ENCODE assay signal across 27 mouse cellular contexts in genomic region chr15:100245951-100246350, GRCm38 (mm10). TPM values are rescaled to one million over a fixed set of nuclear protein-coding genes. Genes with fewer than 3 reads are reported as not detected.
DNase-seq lines count a peak whose midpoint lies in the region; ATAC-seq and TF ChIP-seq lines count a peak whose summit lies in the region.
"Had no signal": no experiment of that assay in that cellular context is flagged by ENCODE, and none has a peak within 500 bp of the region (broad histone marks: within the 10 kb centered on the region; RNA-seq: fewer than 3 reads in every experiment).

No protein-coding gene starts in this region.

- no peak overlapping the region for H3K4me2 ChIP-seq in midbrain, embryonic 15.5 days
- H3K4me2 ChIP-seq: embryonic facial prominence, embryonic 12.5 days; forebrain, embryonic 12.5 days; heart, embryonic 15.5 days; hindbrain, embryonic 14.5 days; intestine, embryonic 15.5 days had no signal

- WGBS in lung, adult 2 months = 94% methylated on average over 7 of the region's 7 CpGs
- WGBS in midbrain, embryonic 15.5 days = 96% methylated on average over 7 of the region's 7 CpGs

- ATAC-seq in midbrain, embryonic 15.5 days (replicated peaks) = no peak
- ATAC-seq: forebrain, postnatal 0 days; intestine, embryonic 15.5 days had no signal

- no peaks in the 10 kb centered on the region for H3K4me1 ChIP-seq in lung, adult 2 months (ENCODE audit: control insufficient read depth, insufficient read depth, low read length)
- peaks cover 9% of the 10 kb centered on the region for H3K4me1 ChIP-seq in embryonic fibroblast, embryonic 13.5 days (ENCODE audit: control insufficient read depth, insufficient read depth, low read length)
- H3K4me1 ChIP-seq in midbrain, embryonic 15.5 days = no peaks in the 10 kb centered on the region
- H3K4me1 ChIP-seq: embryonic facial prominence, embryonic 12.5 days; forebrain, embryonic 12.5 days; heart, embryonic 10.5 days; heart, embryonic 15.5 days; intestine, embryonic 15.5 days had no signal

- peaks cover 24% of the 10 kb centered on the region; the same call in 1 of the 2 replicates for H3K36me3 ChIP-seq in midbrain, embryonic 15.5 days (replicated peaks)

- DNase-seq in adrenal gland, adult 2 months = peak; percentile 63
- no peak for DNase-seq in adrenal gland, adult 18-20 months (ENCODE audit: low spot score in 2 of 2)
- peak; percentile 27 for DNase-seq in lung, postnatal 36 days
- no peak for DNase-seq in lung, adult 2 months
- DNase-seq in gastrocnemius, adult 8-10 months (ENCODE audit: low spot score in 2 of 2) = no peak
- DNase-seq: cerebellum, adult 11 months; cerebellum, adult 8-10 months; cerebellum, postnatal 14 days; embryo, embryonic 11 days; forebrain, postnatal 0 days; gastrocnemius, postnatal 36 days; heart, adult 18-20 months; heart, postnatal 14 days; kidney, adult 18-20 months had no signal

- H3K27me3 ChIP-seq in midbrain, embryonic 15.5 days (replicated peaks) = no peaks in the 10 kb centered on the region
- H3K27me3 ChIP-seq: embryonic facial prominence, embryonic 12.5 days; forebrain, embryonic 12.5 days; heart, embryonic 15.5 days; intestine, embryonic 15.5 days had no signal

- TF ChIP-seq POLR2A in lung, adult 2 months (IDR thresholded peaks at IDR 0.05; ENCODE audit: borderline replicate concordance, extremely low read depth, low read depth, low read length) = no peak
- no peak for TF ChIP-seq POLR2A in embryonic fibroblast, embryonic 13.5 days (IDR thresholded peaks at IDR 0.05; ENCODE audit: low read depth, low read length)

- no peak for TF ChIP-seq CTCF in lung, adult 2 months (IDR thresholded peaks at IDR 0.05; ENCODE audit: insufficient read depth, low read length)
- no peak for TF ChIP-seq CTCF in embryonic fibroblast, embryonic 13.5 days (IDR thresholded peaks at IDR 0.05; ENCODE audit: borderline replicate concordance, insufficient read depth, low read length)

- H3K4me3 ChIP-seq in lung, adult 2 months (replicated peaks; ENCODE audit: extremely low read depth, low read depth, low read length) = no peak overlapping the region
- H3K4me3 ChIP-seq in embryonic fibroblast, embryonic 13.5 days (ENCODE audit: insufficient read depth, low read length) = no peak overlapping the region
- no peak overlapping the region for H3K4me3 ChIP-seq in midbrain, embryonic 15.5 days
- H3K4me3 ChIP-seq: embryonic facial prominence, embryonic 12.5 days; forebrain, embryonic 12.5 days; heart, embryonic 10.5 days; heart, embryonic 15.5 days; intestine, embryonic 15.5 days had no signal

- H3K9ac ChIP-seq in midbrain, embryonic 15.5 days = no peak overlapping the region
- H3K9ac ChIP-seq: embryonic facial prominence, embryonic 12.5 days; forebrain, embryonic 12.5 days; forebrain, postnatal 0 days; heart, embryonic 15.5 days; hindbrain, embryonic 14.5 days; intestine, embryonic 15.5 days had no signal

- H3K27ac ChIP-seq in embryonic fibroblast, embryonic 13.5 days (ENCODE audit: insufficient read depth, low read length) = peak overlapping the region; percentile 14; the same call in 1 of the 2 replicates
- H3K27ac ChIP-seq in midbrain, embryonic 15.5 days = no peak overlapping the region
- H3K27ac ChIP-seq: embryonic facial prominence, embryonic 12.5 days; forebrain, embryonic 12.5 days; heart, embryonic 10.5 days; heart, embryonic 15.5 days; hindbrain, embryonic 14.5 days; intestine, embryonic 15.5 days had no signal

- no peaks in the 10 kb centered on the region for H3K9me3 ChIP-seq in midbrain, embryonic 15.5 days
- H3K9me3 ChIP-seq: embryonic facial prominence, embryonic 12.5 days; forebrain, embryonic 12.5 days; heart, embryonic 10.5 days; heart, embryonic 15.5 days; intestine, embryonic 15.5 days had no signal

RNA-seq across cellular contexts. Expression of gene Atf1, which starts 18.3 kb away (rescaled TPM):
- total RNA-seq in adrenal gland, adult 2 months (2021) = 10 to 100 TPM; 51.9 to 88.4 TPM
- polyA plus RNA-seq in adrenal gland, adult 2 months (2012; rRNA removed) = 43.6 and 61.8 TPM in 2 replicates
- 10 to 100 TPM; 59.2 to 62.5 TPM for total RNA-seq in adrenal gland, adult 18-20 months (2021)
- polyA plus RNA-seq in lung, adult 2 months (2012; rRNA removed) = 40.8 and 45.7 TPM in 2 replicates
- polyA plus RNA-seq in embryonic fibroblast, embryonic 13.5 days (2011; ENCODE audit: insufficient read length, low read depth, missing spikeins) = 62.5 and 68.0 TPM in 2 replicates
- 10 to 100 TPM; 48.3 to 65.5 (median 60.5) TPM for total RNA-seq in gastrocnemius, adult 8-10 months (2022)
- 16.0 TPM in 2 replicates for polyA plus RNA-seq in midbrain, embryonic 15.5 days (2015; fragmentation: Nextera tagmentation; extraction: Ambion mirVana)

RNA-seq across cellular contexts. Expression of gene Tmprss12, which starts 34.7 kb away (rescaled TPM):
- not detected for total RNA-seq in adrenal gland, adult 2 months (2021)
- not detected in 2 replicates for polyA plus RNA-seq in adrenal gland, adult 2 months (2012; rRNA removed)
- total RNA-seq in adrenal gland, adult 18-20 months (2021) = not detected
- not detected in 2 replicates for polyA plus RNA-seq in lung, adult 2 months (2012; rRNA removed)
- not detected in 2 replicates for polyA plus RNA-seq in embryonic fibroblast, embryonic 13.5 days (2011; ENCODE audit: insufficient read length, low read depth, missing spikeins)
- total RNA-seq in gastrocnemius, adult 8-10 months (2022) = not detected
- not detected in 2 replicates for polyA plus RNA-seq in midbrain, embryonic 15.5 days (2015; fragmentation: Nextera tagmentation; extraction: Ambion mirVana)
- total RNA-seq: common myeloid progenitor, adult 5-6 weeks; forebrain, postnatal 0 days; gastrocnemius, adult 18-20 months; gastrocnemius, postnatal 36 days; heart, adult 18-20 months; heart, postnatal 14 days; hematopoietic stem cell, adult 5-6 weeks had no signal
- polyA plus RNA-seq: brain, embryonic 14.5 days; embryonic facial prominence, embryonic 12.5 days; forebrain, embryonic 12.5 days; forebrain, postnatal 0 days; heart, embryonic 10.5 days; heart, embryonic 15.5 days; hindbrain, embryonic 14.5 days; intestine, embryonic 15.5 days; kidney, embryonic 14.5 days had no signal

RNA-seq across cellular contexts. Expression of gene Mettl7a1, which starts 58.0 kb away (rescaled TPM):
- total RNA-seq in adrenal gland, adult 2 months (2021) = 100 to 1,000 TPM; 117 to 142 TPM
- 69.8 and 78.4 TPM in 2 replicates for polyA plus RNA-seq in adrenal gland, adult 2 months (2012; rRNA removed)
- total RNA-seq in adrenal gland, adult 18-20 months (2021) = 100 to 1,000 TPM; 124 to 127 TPM
- polyA plus RNA-seq in lung, adult 2 months (2012; rRNA removed) = 448 and 506 TPM in 2 replicates
- 9.7 and 13.4 TPM in 2 replicates for polyA plus RNA-seq in embryonic fibroblast, embryonic 13.5 days (2011; ENCODE audit: insufficient read length, low read depth, missing spikeins)
- 10 to 100 TPM; 37.7 to 45.7 (median 44.6) TPM for total RNA-seq in gastrocnemius, adult 8-10 months (2022)
- 3.2 and 4.3 TPM in 2 replicates for polyA plus RNA-seq in midbrain, embryonic 15.5 days (2015; fragmentation: Nextera tagmentation; extraction: Ambion mirVana)

Comparison
In these comparisons a context has a peak if more than half of its experiments do, and no peak if none do; other contexts are left out.
1. DNase-seq: peak in adrenal gland, adult 2 months (single experiment) and lung, postnatal 36 days (single experiment); none in adrenal gland, adult 18-20 months (0 of 2), lung, adult 2 months (single experiment) and gastrocnemius, adult 8-10 months (0 of 2).